Mouse (Mus musculus) G1E (cell line): ENCODE measurements around the gene Mad1l1. TPM values are rescaled to one million over a fixed set of nuclear protein-coding genes. Genes with fewer than 3 reads are reported as not detected.
"Not testable (repeated sequence)": the region's sequence is repeated elsewhere in the genome, so short reads cannot be mapped to it uniquely, and the experiment has no call there.

Source experiments
- ATAC-seq: 2 replicates; pipeline ENCODE4 v1.8.0; 2016; ENCODE audit warnings: mild to moderate bottlenecking; ENCODE audit not compliant: insufficient number of reproducible peaks, poor library complexity, low FRiP score, severe bottlenecking; ENCODE audit errors: extremely low read depth
- DNase-seq: peaks from one replicate; pipeline ENCODE4 v3.0.0; 2012; ENCODE audit warnings: low spot score
- H3K27me3 ChIP-seq: 2 replicates; pipeline ENCODE4 v1.6.1; 2012; ENCODE audit warnings: mild to moderate bottlenecking, low read length, inconsistent platforms; ENCODE audit not compliant: insufficient read depth
- H3K36me3 ChIP-seq: replicated peaks from 2 replicates; pipeline ENCODE3; 2012; ENCODE audit warnings: mild to moderate bottlenecking, inconsistent platforms
- H3K4me1 ChIP-seq: 2 replicates; pipeline ENCODE4 v1.6.1; 2012; ENCODE audit warnings: low read depth, low read length, inconsistent platforms, mixed read lengths; ENCODE audit not compliant: insufficient read depth
- H3K4me3 ChIP-seq: 2 replicates; pipeline ENCODE4 v1.5.1; 2012; ENCODE audit warnings: low read depth, mild to moderate bottlenecking, inconsistent platforms, low read length, moderate library complexity, mixed read lengths
- H3K9me3 ChIP-seq: replicated peaks from 2 replicates; pipeline ENCODE4 v1.6.1; 2012; ENCODE audit warnings: inconsistent platforms
- CTCF ChIP-seq: IDR thresholded peaks from 2 replicates; pipeline ENCODE4 v1.5.1; 2012; ENCODE audit warnings: low read depth, low read length, inconsistent platforms, mixed read lengths
- GATA1 ChIP-seq: IDR thresholded peaks from 2 replicates; pipeline ENCODE4 v1.6.1; 2012; ENCODE audit warnings: borderline replicate concordance, low read length, inconsistent platforms, mixed read lengths
- GATA2 ChIP-seq: IDR thresholded peaks from 2 replicates; pipeline ENCODE4 v1.6.1; 2012; ENCODE audit warnings: low read depth, low read length, inconsistent platforms, borderline replicate concordance
- POLR2AphosphoS5 ChIP-seq: IDR thresholded peaks from 2 replicates; pipeline ENCODE4 v1.6.1; 2012; ENCODE audit warnings: low read depth, low read length, inconsistent platforms; ENCODE audit not compliant: insufficient replicate concordance
- TAL1 ChIP-seq: conservative IDR thresholded peaks from 2 replicates; pipeline ENCODE4 v1.6.1; 2012; ENCODE audit warnings: low read depth, low read length, inconsistent platforms, mixed read lengths
- polyA plus RNA-seq: library from polyadenylated mRNA; stranded (reverse); fragments of >175 nt; gene quantifications from 2 replicates; pipeline ENCODE4 v1.2.3, GENCODE M21; 2012
- total RNA-seq, 2 experiments: library from RNA; stranded (forward) in 1 of 2; stranded (reverse) in 1 of 2; fragments of 200-1000 nt in 1 of 2; fragments of >200 nt in 1 of 2; fragmentation: Nextera tagmentation in 1 of 2; gene quantifications; 2 replicates each; pipeline ENCODE4 v1.2.3; 2014 to 2017

Mad1l1 gene
- total and polyA plus RNA-seq, 3 experiments, result 28.0 to 45.9 (median 28.9) TPM

GRCm38 (mm10) chr5:140009083-140009655 lies 312.2 kb downstream of the Mad1l1 start:
- no peak for DNase-seq
- TF ChIP-seq GATA2 (no peak), TAL1 (no peak), POLR2AphosphoS5 (no peak), CTCF (no peak), GATA1 (no peak)
- ATAC-seq, result no peak
- Histone ChIP-seq H3K36me3 (peaks cover 59% of the 10 kb centered on the region), H3K4me3 (no peak overlapping the region), H3K27me3 (no peaks in the 10 kb centered on the region), H3K4me1 (peaks cover 4% of the 10 kb centered on the region; the same call in 1 of the 2 replicates), H3K9me3 (no peaks in the 10 kb centered on the region)

- TF ChIP-seq GATA2 (no peak), TAL1 (no peak), GATA1 (no peak), POLR2AphosphoS5 (no peak), CTCF (no peak)
- Histone ChIP-seq H3K36me3 (peaks cover 55% of the 10 kb centered on the region), H3K4me1 (peaks cover 4% of the 10 kb centered on the region; the same call in 1 of the 2 replicates), H3K9me3 (no peaks in the 10 kb centered on the region), H3K27me3 (no peaks in the 10 kb centered on the region), H3K4me3 (no peak overlapping the region)
- DNase-seq, result no peak
- ATAC-seq, result no peak
Observed at GRCm38 (mm10) chr5:140008523-140008806, 312.9 kb downstream of the Mad1l1 start.

- H3K27me3 ChIP-seq, result no peaks in the 10 kb centered on the region
Observed at GRCm38 (mm10) chr5:140007656-140008522, 313.5 kb downstream of the Mad1l1 start.

GRCm38 (mm10) chr5:140006861-140007260 lies 314.5 kb downstream of the Mad1l1 start:
- TF ChIP-seq GATA1 (no peak), POLR2AphosphoS5 (no peak), TAL1 (no peak), GATA2 (no peak), CTCF (no peak)
- DNase-seq (no peak), ATAC-seq (no peak)

More at GRCm38 (mm10) chr5:140007656-140008522, 313.5 kb downstream of the Mad1l1 start:
- H3K4me3 ChIP-seq, result no peak overlapping the region
- peaks cover 49% of the 10 kb centered on the region for H3K36me3 ChIP-seq
- ATAC-seq (no peak), DNase-seq (no peak)
- H3K9me3 ChIP-seq, result no peaks in the 10 kb centered on the region
- TF ChIP-seq CTCF (no peak), TAL1 (no peak), GATA2 (no peak), POLR2AphosphoS5 (no peak), GATA1 (no peak)
- peaks cover 4% of the 10 kb centered on the region; the same call in 1 of the 2 replicates for H3K4me1 ChIP-seq

GRCm38 (mm10) chr5:140002541-140002940 lies 318.8 kb downstream of the Mad1l1 start:
- H3K9me3 ChIP-seq, result no peaks in the 10 kb centered on the region
- ATAC-seq, result no peak

More at GRCm38 (mm10) chr5:140006861-140007260, 314.5 kb downstream of the Mad1l1 start:
- Histone ChIP-seq H3K9me3 (no peaks in the 10 kb centered on the region), H3K36me3 (peaks cover 48% of the 10 kb centered on the region), H3K27me3 (no peaks in the 10 kb centered on the region), H3K4me3 (no peak overlapping the region), H3K4me1 (no peaks in the 10 kb centered on the region)

DNA sequence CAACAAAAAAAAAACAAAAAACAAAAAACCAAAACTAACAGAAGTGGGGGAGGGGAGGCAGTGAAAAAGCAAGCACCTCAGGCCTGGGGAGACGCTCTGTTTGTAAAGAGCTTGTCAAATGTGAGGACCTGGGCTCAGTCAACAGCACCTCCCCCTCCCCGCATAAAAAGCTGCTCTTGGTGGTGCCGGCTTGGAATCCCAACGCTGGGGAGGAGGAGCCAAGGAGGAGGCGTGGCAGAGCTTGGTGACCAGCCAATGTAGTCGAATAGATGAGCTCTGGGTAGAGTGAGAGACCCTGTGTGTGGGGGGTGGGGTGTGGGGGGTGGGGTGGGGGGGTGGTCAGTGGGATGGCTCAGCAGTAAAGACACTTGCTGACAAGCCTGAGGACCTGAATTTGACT lies 322.4 kb downstream of the Mad1l1 start:
- ATAC-seq (no peak), DNase-seq (no peak)
- Histone ChIP-seq H3K4me3 (no peak overlapping the region), H3K36me3 (no peaks in the 10 kb centered on the region), H3K4me1 (no peaks in the 10 kb centered on the region), H3K27me3 (no peaks in the 10 kb centered on the region), H3K9me3 (no peaks in the 10 kb centered on the region)
- TF ChIP-seq GATA2 (no peak), CTCF (no peak), POLR2AphosphoS5 (no peak), TAL1 (no peak), GATA1 (no peak)

More at GRCm38 (mm10) chr5:140002541-140002940, 318.8 kb downstream of the Mad1l1 start:
- no peaks in the 10 kb centered on the region for H3K4me1 ChIP-seq
- no peaks in the 10 kb centered on the region for H3K27me3 ChIP-seq
- TF ChIP-seq TAL1, result no peak
- no peak for TF ChIP-seq POLR2AphosphoS5
- TF ChIP-seq GATA1, result no peak
- no peak for TF ChIP-seq CTCF
- no peak for TF ChIP-seq GATA2
- H3K4me3 ChIP-seq, result no peak overlapping the region
- no peak for DNase-seq
- H3K36me3 ChIP-seq, result peaks cover 18% of the 10 kb centered on the region

DNA sequence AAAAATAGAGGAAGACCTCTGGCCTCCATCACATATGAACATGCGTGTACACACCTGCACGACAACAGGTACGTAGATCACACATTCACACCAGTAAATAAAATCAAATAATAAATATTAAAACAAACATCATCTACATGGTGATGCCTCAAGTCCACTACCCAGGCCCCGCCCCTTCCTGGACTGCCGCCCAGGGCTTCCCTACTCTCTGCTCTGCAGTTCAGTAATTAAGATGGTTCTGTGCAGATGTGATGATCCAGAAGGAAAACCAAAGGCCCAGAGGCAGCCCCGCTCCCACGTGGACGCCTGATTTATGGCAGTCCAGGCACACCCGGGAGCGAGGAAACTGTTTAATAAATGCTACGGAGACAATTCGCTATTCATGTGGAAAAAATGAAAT lies 323.0 kb downstream of the Mad1l1 start:
- not testable (repeated sequence) for ATAC-seq, DNase-seq

More for the DNA sequence above, 323.0 kb downstream of the Mad1l1 start:
- not testable (repeated sequence) for H3K27me3 ChIP-seq, H3K4me3 ChIP-seq, H3K4me1 ChIP-seq, H3K36me3 ChIP-seq, H3K9me3 ChIP-seq
